Mouse (Mus musculus): ENCODE measurements around the gene Vcam1. TPM values are rescaled to one million over a fixed set of nuclear protein-coding genes. Genes with fewer than 3 reads are reported as not detected.

Gene Vcam1
- polyA plus RNA-seq (2017; shearing (Covaris generic)) = 12.5 TPM

DNA sequence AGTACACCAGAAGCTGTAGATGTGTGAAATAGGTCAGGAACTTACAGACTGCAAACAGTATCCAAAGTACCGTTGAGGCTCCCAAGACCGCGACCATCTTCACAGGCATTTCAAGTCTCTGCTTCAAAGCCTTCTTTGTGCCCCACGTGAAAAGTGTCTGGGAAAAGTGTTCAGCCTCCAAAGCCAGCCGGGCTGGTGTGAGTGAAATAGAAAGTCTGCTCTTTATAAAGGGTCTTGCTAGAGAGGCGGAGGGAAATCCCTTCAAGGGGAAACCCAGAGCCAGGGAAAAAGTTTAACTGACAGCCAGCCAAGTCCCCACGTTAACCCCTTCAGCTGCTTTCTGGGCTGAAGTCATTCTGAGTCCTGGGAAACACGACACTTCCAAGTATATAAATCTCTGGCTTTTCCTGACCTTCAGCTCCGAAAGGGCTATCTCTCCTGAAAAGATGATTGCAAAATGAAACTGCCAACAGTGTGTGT lies at the start of gene Vcam1:
Vcam1 (minus strand) TSS at position 430 of the 480 bp plus-strand sequence.

Other genes starting within 250 kb of the Vcam1 start
- 75.6 TPM for gene Dph5, start 241.9 kb downstream of the Vcam1 start, polyA plus RNA-seq (2017; shearing (Covaris generic))
- 74.1 TPM for gene Slc30a7, start 122.3 kb downstream of the Vcam1 start, polyA plus RNA-seq (2017; shearing (Covaris generic))
- gene Extl2, start 122.2 kb downstream of the Vcam1 start, polyA plus RNA-seq (2017; shearing (Covaris generic)) = 5.2 TPM
- not detected for gene Gpr88, start 123.8 kb upstream of the Vcam1 start, polyA plus RNA-seq (2017; shearing (Covaris generic))